Mouse (Mus musculus): Measurements from ENCODE around the gene Myo1h.

GRCm38 (mm10) chr5:114380209-114381012 lies 91.4 kb downstream of the Myo1h start, which contains the start of the genes Kctd10 and Ube3b:
- no peak for TF ChIP-seq GATA1 (IDR thresholded peaks at IDR 0.05; ENCODE audit: low read length)
- TF ChIP-seq TAL1 (IDR thresholded peaks at IDR 0.05; ENCODE audit: low read length): no peak
